Mouse (Mus musculus): ENCODE measurements at regions not wholly inside any gene's neighbourhood (a gene's known extent, or its start where the extent isn't known, plus 50 kb on each side); places are given as distances from the start of the nearest gene placed in this dataset.

GRCm38 (mm10) chr16:86007799-86008198, 106.2 kb upstream of the Adamts5 start:
- WGBS = 91% methylated on average over 1 of the region's 1 CpGs
- H3K9ac ChIP-seq = no peak overlapping the region
- H3K9me3 ChIP-seq = no peaks in the 10 kb centered on the region
- no peaks in the 10 kb centered on the region for H3K36me3 ChIP-seq (replicated peaks)
- no peaks in the 10 kb centered on the region for H3K27me3 ChIP-seq (replicated peaks)
- no peak overlapping the region for H3K4me2 ChIP-seq
- H3K4me1 ChIP-seq = no peaks in the 10 kb centered on the region
- ATAC-seq (replicated peaks) = no peak
- H3K4me3 ChIP-seq = no peak overlapping the region
- H3K27ac ChIP-seq = no peak overlapping the region

- Histone ChIP-seq H3K27me3 (replicated peaks) (no peaks in the 10 kb centered on the region), H3K36me3 (replicated peaks) (no peaks in the 10 kb centered on the region), H3K9ac (no peak overlapping the region), H3K4me3 (no peak overlapping the region), H3K9me3 (no peaks in the 10 kb centered on the region), H3K27ac (no peak overlapping the region), H3K4me1 (no peaks in the 10 kb centered on the region), H3K4me2 (no peak overlapping the region)
- ATAC-seq (replicated peaks) = no peak
- 88% methylated on average over 1 of the region's 1 CpGs for WGBS
Measured at GRCm38 (mm10) chr16:86000846-86001245, 99.2 kb upstream of the Adamts5 start.

GRCm38 (mm10) chr16:85985841-85986240, 84.2 kb upstream of the Adamts5 start:
- H3K36me3 ChIP-seq (replicated peaks) = no peaks in the 10 kb centered on the region
- WGBS = 74% methylated on average over 2 of the region's 2 CpGs
- no peaks in the 10 kb centered on the region for H3K27me3 ChIP-seq (replicated peaks)
- no peak overlapping the region for H3K27ac ChIP-seq
- no peak overlapping the region for H3K4me2 ChIP-seq
- no peaks in the 10 kb centered on the region for H3K9me3 ChIP-seq
- no peak overlapping the region for H3K4me3 ChIP-seq
- H3K4me1 ChIP-seq = no peaks in the 10 kb centered on the region
- H3K9ac ChIP-seq = no peak overlapping the region
- ATAC-seq (replicated peaks) = no peak

GRCm38 (mm10) chr16:85977102-85977501, 75.5 kb upstream of the Adamts5 start:
- no peak for ATAC-seq (replicated peaks)
- no peak overlapping the region for H3K9ac ChIP-seq
- H3K27me3 ChIP-seq (replicated peaks) = no peaks in the 10 kb centered on the region
- H3K4me2 ChIP-seq = no peak overlapping the region
- no peaks in the 10 kb centered on the region for H3K4me1 ChIP-seq
- H3K27ac ChIP-seq = no peak overlapping the region
- WGBS = 70% methylated on average over 2 of the region's 2 CpGs
- no peaks in the 10 kb centered on the region for H3K36me3 ChIP-seq (replicated peaks)
- H3K9me3 ChIP-seq = no peaks in the 10 kb centered on the region
- no peak overlapping the region for H3K4me3 ChIP-seq

GRCm38 (mm10) chr16:85966892-85967444, 65.3 kb upstream of the Adamts5 start:
- H3K4me3 ChIP-seq = no peak overlapping the region
- H3K4me1 ChIP-seq = no peaks in the 10 kb centered on the region
- WGBS = 15% methylated on average over 4 of the region's 4 CpGs
- H3K4me2 ChIP-seq = no peak overlapping the region
- H3K36me3 ChIP-seq (replicated peaks) = no peaks in the 10 kb centered on the region
- ATAC-seq (replicated peaks) = no peak
- no peak overlapping the region for H3K9ac ChIP-seq
- H3K27ac ChIP-seq = no peak overlapping the region
- no peaks in the 10 kb centered on the region for H3K9me3 ChIP-seq
- no peaks in the 10 kb centered on the region for H3K27me3 ChIP-seq (replicated peaks)

GRCm38 (mm10) chr16:85966251-85966650, 64.6 kb upstream of the Adamts5 start:
- Histone ChIP-seq H3K9ac (no peak overlapping the region), H3K4me2 (no peak overlapping the region), H3K4me3 (no peak overlapping the region), H3K27ac (no peak overlapping the region), H3K4me1 (no peaks in the 10 kb centered on the region), H3K27me3 (replicated peaks) (no peaks in the 10 kb centered on the region), H3K36me3 (replicated peaks) (no peaks in the 10 kb centered on the region), H3K9me3 (no peaks in the 10 kb centered on the region)
- no peak for ATAC-seq (replicated peaks)
- 64% methylated on average over 4 of the region's 4 CpGs for WGBS

- Histone ChIP-seq H3K9me3 (no peaks in the 10 kb centered on the region), H3K4me1 (no peaks in the 10 kb centered on the region), H3K27ac (no peak overlapping the region), H3K4me2 (no peak overlapping the region), H3K4me3 (no peak overlapping the region), H3K9ac (no peak overlapping the region), H3K27me3 (replicated peaks) (no peaks in the 10 kb centered on the region), H3K36me3 (replicated peaks) (no peaks in the 10 kb centered on the region)
- 35% methylated on average over 2 of the region's 2 CpGs for WGBS
- ATAC-seq (replicated peaks) = no peak
Measured at GRCm38 (mm10) chr16:85964352-85965210, 63.0 kb upstream of the Adamts5 start.

GRCm38 (mm10) chr16:85956006-85956562, 54.5 kb upstream of the Adamts5 start:
- Histone ChIP-seq H3K9ac (no peak overlapping the region), H3K36me3 (replicated peaks) (no peaks in the 10 kb centered on the region), H3K27me3 (replicated peaks) (no peaks in the 10 kb centered on the region), H3K9me3 (no peaks in the 10 kb centered on the region), H3K4me3 (no peak overlapping the region), H3K4me1 (no peaks in the 10 kb centered on the region), H3K4me2 (no peak overlapping the region), H3K27ac (no peak overlapping the region)
- ATAC-seq (replicated peaks) = no peak
- WGBS = 91% methylated on average over 4 of the region's 4 CpGs

GRCm38 (mm10) chr16:85951628-85952027, 50.0 kb upstream of the Adamts5 start:
- 90% methylated on average over 4 of the region's 4 CpGs for WGBS
- ATAC-seq (replicated peaks) = no peak
- Histone ChIP-seq H3K4me3 (no peak overlapping the region), H3K27me3 (replicated peaks) (no peaks in the 10 kb centered on the region), H3K36me3 (replicated peaks) (no peaks in the 10 kb centered on the region), H3K9ac (no peak overlapping the region), H3K27ac (no peak overlapping the region), H3K9me3 (no peaks in the 10 kb centered on the region), H3K4me1 (no peaks in the 10 kb centered on the region), H3K4me2 (no peak overlapping the region)

Data from midbrain, embryonic 15.5 days (tissue).